Mouse (Mus musculus): ENCODE results near the gene Syne2. TPM values are rescaled to one million over a fixed set of nuclear protein-coding genes. Genes with fewer than 3 reads are reported as not detected.
"Not testable (repeated sequence)": the region's sequence is repeated elsewhere in the genome, so short reads cannot be mapped to it uniquely, and the experiment has no call there.

Gene Syne2
- total RNA-seq, 2 experiments from 2014 or later: 37.5 to 43.1 TPM

DNA sequence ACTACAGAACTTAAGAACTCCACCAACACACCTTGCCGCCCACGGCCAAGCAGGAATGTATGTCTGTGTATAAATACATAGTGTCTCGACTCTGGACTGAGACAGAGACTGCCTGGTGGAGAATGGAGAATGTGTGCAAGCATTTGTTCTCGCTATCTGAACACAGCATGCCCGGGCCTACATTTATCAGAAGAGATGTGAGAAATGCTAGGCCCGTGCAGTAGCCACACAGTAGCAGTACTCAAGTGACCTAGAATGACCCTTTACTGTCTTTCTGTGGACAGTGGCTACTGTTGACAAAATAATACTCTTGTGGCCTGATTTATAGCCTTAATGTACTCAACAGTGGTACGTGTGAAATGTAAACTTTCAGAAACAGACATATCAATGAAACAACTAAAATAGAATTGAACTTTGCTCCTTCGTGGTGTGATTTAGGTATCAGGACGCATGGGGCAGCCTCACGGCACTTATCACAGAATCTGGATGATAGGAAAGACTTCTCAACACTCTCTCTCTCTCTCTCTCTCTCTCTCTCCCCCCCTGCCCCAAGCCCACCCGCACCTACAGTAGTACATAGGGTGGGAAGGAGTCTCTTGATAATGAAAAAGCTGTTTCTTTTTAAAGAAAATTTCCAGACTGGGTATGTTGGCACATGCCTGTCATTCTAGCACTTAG, 275.0 kb downstream of the Syne2 start:
- no peak for DNase-seq (ENCODE audit: low spot score in 2 of 2)

DNA sequence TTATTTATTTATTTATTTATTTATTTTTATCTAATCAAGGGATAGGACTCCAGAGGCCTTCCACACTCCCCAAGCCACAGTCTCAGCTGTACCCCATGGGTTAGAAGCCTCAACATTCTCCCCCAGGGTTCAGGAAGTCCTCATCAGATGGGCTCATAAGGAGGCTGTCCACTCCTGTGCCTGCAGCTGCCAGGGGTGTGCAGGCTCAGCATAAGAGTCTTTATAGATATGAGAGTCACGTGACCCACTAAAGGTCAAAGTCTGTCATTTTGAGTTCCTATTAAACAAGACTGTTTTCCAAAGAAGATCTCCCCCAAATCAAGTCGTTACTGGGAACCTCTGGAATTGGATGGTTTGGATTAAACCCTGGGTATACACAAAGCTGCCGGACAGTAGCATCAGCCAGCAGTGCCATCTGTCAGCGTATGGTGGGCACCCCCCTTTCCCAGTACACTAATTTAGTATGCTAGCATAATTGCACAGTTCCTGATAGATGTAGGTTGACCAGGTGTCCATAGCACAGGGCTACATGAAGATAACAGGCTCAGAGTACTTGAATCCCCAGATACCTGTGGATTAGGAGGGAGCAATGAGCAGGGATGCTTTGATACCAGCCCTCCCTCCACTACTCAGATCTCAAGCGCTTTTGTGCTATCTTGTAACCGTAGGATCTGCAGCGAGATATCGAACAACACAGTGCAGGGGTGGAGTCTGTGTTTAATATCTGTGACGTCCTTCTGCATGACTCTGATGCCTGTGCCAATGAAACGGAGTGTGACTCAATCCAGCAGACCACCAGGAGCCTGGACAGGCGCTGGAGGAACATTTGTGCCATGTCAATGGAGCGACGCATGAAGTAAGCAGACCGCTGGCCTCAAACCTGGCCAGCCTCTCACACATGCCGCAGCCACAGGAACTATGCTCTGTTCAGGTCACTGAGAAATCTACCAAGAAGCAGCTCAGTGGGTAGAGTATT, 276.0 kb downstream of the Syne2 start:
- DNase-seq (ENCODE audit: low spot score in 2 of 2): no peak

- DNase-seq (ENCODE audit: low spot score in 2 of 2): no peak
Observed at GRCm38 (mm10) chr12:76095117-76096035, 277.4 kb downstream of the Syne2 start.

- DNase-seq (ENCODE audit: low spot score in 2 of 2): no peak
Observed at GRCm38 (mm10) chr12:76102621-76103020, 284.7 kb downstream of the Syne2 start.

DNA sequence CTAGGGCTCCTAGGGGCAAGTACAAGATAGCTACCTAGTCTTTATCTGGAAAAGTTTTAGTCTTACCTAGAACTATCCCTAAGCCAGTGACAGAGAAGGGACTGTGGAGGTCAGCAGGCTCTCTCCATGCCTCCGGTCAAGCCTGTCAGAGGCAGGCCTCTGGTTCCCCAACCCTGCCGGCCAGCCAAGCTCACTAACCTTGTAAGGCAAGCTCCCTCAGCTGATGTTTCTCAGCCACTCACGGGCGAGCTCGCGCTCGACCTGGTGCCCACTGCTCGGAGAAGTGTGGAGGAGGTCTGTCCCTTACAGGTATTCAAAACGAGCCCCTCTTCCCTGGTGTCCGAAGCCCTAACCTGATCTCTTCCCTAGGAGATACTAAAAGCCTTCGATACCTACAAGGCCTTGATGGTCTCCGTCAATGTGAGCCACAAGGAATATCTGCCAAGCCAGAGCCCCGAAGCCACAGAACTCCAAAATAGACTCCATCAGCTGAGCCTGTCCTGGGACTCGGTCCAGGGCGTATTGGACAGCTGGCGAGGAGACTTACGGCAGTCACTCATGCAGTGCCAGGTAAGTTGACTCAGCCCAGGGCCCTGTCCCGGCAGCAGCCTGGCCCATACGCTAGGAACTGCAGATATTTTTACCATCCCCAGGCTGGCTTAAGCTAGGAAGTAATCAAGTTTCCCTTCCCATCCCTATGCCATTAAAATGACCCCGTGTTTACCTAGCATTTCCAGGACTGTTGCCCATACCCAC, 286.8 kb downstream of the Syne2 start:
- peak in 1 of 2 experiments; percentile 22 for DNase-seq (ENCODE audit: low spot score in 2 of 2)

- DNase-seq (ENCODE audit: low spot score in 2 of 2): no peak
Observed at GRCm38 (mm10) chr12:76109646-76110405, 291.9 kb downstream of the Syne2 start.

GRCm38 (mm10) chr12:76111046-76111445, 293.1 kb downstream of the Syne2 start:
- no peak for DNase-seq (ENCODE audit: low spot score in 2 of 2)

- no peak for DNase-seq (ENCODE audit: low spot score in 2 of 2)
Observed at GRCm38 (mm10) chr12:76116577-76116976, 298.6 kb downstream of the Syne2 start.

- DNase-seq (ENCODE audit: low spot score in 2 of 2): no peak
Observed at GRCm38 (mm10) chr12:76117632-76118153, 299.8 kb downstream of the Syne2 start.

GRCm38 (mm10) chr12:76123223-76123622, 305.3 kb downstream of the Syne2 start:
- no peak for DNase-seq (ENCODE audit: low spot score in 2 of 2)

DNA sequence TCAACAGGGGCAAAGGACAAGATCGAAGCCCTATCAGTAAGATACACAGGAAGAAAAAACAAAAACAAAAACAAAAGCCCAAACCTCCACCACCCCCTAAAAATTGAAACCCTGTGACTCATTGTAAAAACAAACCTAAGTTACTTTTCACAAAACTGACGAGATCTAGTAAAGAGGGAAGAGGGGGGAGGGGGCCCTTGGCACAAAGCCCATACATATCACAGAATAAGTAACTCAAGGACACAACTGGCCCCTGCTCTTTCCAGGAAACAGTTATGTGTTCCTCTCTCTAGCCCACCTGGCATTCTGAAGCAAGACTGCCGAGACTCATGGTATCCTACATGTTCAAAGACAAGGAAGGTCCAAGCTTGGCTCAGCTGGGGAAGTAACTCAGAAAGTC, 310.4 kb downstream of the Syne2 start:
- no peak for DNase-seq (ENCODE audit: low spot score in 2 of 2)

DNA sequence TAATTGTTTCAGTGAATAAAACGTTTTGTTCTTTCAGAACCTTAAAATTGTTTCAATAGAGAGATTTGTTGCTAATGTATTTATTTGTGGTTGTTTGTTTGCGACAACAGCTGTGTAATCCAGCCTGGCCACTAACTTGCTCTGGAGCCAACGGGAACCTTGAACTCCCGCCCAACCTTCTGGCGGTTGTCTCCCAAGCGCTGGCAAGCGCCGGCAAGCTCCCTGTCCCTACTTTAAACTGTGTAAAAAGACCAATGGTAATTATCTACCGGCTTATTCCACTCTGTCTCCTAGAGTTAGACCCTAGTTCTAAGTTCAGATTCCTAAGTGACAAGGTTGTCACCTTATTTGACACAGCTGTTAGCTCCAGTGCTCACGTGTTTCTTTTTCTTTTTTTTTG, 310.9 kb downstream of the Syne2 start:
- DNase-seq (ENCODE audit: low spot score in 2 of 2): peak in 1 of 2 experiments; percentile 36

DNA sequence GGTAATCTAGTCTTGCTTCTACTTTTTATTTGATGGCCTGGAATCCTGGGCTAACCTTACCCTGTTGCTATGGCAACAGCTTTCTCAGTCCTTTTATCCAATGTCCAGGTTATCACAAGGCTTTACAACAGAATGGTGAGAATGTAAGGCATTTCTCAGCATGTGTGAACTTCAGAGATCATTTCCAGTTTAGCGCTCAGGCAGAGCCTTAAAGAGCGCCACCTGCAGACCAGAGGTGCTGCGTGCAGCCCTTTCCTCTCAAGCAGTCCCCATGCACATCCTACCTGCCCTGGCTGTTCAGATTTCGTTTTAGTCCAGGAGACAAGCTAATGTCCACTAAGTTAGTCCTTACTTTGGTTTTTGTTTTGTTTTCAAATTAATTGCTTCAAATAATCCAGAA, 312.3 kb downstream of the Syne2 start:
- peak in 1 of 2 experiments; percentile 21 for DNase-seq (ENCODE audit: low spot score in 2 of 2)

DNA sequence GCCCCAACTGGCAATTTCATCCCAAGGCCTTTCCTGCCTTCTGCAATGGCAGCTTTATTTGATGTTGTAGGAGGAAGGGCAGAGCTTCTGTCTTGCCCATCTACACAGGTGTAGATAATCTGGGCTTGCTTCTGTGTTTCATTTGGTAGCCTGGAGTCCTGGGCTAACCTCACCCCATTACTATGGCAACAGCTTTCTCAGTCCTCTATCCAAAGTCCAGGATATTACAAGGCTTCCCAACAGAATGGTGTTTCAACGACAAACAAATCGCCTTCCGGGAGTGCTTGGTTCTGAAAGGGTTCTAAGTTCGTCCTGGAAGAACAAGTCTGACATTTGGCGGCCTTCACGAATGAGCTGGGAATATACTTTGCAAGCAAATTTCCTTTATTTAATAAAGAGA, 313.0 kb downstream of the Syne2 start:
- no peak for DNase-seq (ENCODE audit: low spot score in 2 of 2)

GRCm38 (mm10) chr12:76132591-76132990, 314.7 kb downstream of the Syne2 start:
- no peak for DNase-seq (ENCODE audit: low spot score in 2 of 2)

- not testable (repeated sequence) for DNase-seq (ENCODE audit: low spot score in 2 of 2)
Observed at GRCm38 (mm10) chr12:76133081-76133480, 315.1 kb downstream of the Syne2 start.

DNA sequence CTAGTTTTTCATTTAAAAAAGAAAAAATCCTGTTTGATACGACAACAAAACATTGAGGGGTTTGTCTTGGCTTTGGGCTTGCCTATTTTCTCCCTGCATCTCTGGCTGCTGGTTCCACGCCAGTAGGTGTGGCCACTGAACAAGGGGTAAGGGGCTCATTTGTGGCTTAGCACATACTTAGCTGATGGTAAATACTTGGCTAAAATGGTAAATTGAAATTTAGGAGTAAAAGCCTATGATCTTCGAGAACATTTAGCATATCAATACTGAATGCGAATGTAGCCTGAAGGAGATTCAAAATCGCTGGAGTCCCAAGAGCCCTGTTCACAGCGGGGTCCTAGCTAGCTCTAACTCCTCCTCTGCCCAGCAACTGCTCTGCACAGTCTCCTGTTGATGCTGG, 318.8 kb downstream of the Syne2 start:
- DNase-seq (ENCODE audit: low spot score in 2 of 2): no peak

GRCm38 (mm10) chr12:76152389-76152788, 334.5 kb downstream of the Syne2 start:
- DNase-seq (ENCODE audit: low spot score in 2 of 2): not testable (repeated sequence)

All from gastrocnemius, postnatal 4 days (tissue).